Mouse (Mus musculus) adrenal gland, postnatal 4 days (tissue): ENCODE data around the gene Col8a1. TPM values are rescaled to one million over a fixed set of nuclear protein-coding genes. Genes with fewer than 3 reads are reported as not detected.
A peak's percentile ranks its signal among the peaks of the same experiment; 100 is the strongest.

Experiments used
- DNase-seq, 2 experiments: peaks; one replicate each; pipeline ENCODE4 v3.0.0; 2021 to 2022; ENCODE audit warnings: low spot score in 2 of 2, mixed read lengths in 2 of 2
- total RNA-seq, 2 experiments: library from RNA; stranded (reverse); gene quantifications; 2 replicates each; pipeline ENCODE4 v1.2.3; 2021

Col8a1 gene
- total RNA-seq, 2 experiments from 2014 or later: 2.8 to 3.5 TPM

DNA sequence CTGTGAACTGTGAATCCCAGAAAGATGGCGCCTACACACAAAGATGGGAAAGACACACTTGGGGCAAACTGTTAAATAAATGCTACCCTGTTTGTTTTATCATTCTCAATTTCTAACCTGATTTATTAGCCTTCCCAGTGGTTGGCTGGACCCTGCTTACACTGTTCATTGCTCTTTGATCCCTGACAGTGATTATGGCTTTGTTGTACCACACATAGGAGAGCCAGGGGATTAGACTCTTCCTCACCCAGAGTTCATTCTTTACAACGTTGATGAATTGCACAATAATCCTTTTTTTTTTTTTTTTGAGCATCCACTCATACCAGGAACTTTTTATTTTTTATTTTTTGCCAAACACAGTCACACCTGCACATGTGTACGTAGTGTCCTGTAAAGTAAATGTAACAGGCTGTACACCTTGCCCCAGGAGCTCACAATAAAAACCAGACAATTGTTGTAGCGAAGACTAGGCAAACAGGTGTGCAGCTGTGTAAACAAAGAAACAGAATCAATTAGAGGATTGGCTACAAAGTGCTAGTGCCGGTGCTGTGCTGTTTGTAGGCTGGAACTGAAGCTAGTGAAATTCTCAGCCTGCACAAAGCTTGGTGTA is 68.6 kb downstream of the Col8a1 start:
- DNase-seq: no peak

DNA sequence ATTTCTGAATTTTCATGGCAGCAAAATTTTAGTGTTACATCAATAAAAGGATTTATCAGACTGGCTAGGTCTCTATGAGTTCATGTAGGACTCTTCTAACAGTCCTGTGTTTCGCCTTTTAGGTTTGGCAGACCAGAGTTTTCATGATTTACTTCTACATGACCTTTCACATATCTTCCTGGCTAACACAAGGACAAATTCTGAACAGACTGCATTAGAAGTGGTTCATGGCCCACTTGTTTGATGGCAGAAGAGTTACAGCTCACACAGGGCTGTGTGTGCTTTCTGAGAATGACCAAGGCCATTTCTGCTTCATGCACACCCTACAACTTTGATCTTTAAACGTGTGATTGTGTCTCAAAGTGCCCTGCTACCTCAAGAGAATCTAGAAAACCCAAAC is 82.3 kb downstream of the Col8a1 start:
- DNase-seq: no peak

DNA sequence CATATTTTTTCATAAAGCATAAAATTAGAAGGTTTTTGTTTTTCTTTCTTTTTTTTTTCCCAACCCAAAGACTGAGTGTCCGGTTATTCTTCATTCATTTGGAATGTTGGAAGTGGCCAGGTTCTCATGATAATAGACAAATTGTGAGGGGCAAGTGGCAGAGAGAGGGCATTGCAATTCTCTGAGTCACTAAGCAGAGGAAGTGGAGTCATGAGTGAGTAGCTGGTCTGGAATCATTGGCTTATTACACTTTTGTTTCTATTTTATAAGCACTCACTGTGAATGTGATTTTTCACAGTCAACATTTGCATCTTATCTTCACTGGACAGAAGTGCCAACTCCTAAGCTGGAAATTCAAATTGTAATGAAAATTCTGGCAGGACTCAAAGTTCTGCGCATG is 82.9 kb downstream of the Col8a1 start:
- no peak for DNase-seq

DNA sequence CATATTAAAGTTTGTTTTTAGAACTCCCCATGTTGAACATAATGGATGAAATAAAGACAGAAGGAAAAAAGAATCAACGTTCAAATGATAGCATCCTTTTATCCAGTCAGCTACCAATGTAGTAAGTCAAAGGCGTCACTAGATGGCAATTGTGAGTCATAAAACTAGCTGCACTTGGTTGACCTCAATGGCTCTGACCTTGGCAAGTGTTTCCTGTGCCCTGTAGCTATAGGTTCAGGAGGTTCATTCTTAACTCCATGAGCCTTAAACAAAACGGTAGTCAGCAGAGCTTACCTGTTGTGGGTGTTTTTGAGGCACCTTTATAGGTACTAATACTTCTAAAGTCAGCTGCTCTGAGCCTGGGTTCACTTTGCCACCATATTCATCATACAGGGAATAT is 85.2 kb downstream of the Col8a1 start:
- DNase-seq: no peak

DNA sequence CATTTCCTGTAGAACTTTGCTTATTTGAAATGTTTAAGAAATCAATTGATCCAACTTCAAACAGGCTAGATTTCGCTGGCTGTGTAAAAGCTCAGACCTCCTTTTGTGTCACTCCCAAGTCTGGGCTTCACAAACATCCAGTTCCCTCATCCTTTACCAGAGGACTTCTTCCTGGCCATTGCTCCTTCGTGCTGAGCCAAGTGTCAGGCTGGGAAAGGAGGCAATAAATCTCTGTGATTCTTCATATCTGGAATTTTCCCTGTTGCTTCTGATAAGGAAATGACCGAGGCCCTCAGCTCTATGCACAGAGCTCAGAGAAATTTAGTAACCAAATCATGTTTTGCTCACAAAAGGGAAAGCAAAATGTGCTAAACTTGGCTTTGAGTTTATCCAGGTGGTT is 91.9 kb downstream of the Col8a1 start:
- DNase-seq: no peak

DNA sequence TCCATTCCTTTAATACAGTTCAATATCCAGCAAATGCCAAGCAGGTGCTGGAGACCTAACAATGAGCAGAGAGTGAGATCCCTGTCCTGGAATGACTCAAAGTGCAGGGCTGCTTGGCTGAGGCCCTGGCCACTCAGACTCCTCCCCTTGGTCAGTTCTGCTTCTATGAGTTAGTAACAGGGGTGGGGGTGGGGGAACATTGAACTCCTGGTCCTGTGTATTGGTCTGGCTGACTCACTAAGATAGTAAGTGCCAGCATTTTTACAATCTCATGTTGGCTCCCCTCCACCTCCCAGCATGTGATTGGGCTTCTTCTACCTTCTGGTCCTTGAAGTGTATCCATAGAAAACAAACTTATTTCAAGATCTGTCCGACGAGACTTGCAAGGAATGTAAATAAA is 104.6 kb downstream of the Col8a1 start:
- DNase-seq: no peak

DNA sequence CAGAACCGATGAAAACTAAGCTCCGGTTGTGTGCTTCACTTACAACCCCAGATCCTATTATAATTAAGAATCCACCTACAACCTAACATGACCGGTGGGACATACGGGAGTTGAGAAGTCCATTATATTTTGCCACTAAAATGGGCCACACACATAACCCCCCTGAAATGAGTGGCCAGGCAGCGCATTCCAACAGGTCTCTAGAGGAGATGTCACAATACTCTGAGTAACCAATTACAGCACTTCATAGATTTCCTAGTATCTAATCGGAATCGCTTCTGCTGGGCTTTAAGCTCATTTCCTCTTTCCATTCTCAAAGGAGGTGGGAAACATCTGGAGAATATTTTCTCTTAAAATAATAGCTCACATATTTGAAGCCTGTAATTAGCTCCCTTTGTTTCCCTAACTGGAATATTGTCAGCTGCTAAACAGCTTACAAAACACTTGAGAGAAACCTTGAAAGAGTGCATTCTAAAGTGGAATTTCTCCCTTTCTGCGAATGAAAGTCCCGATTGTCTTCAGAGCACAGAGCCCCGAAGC is 113.1 kb downstream of the Col8a1 start:
- no peak for DNase-seq

DNA sequence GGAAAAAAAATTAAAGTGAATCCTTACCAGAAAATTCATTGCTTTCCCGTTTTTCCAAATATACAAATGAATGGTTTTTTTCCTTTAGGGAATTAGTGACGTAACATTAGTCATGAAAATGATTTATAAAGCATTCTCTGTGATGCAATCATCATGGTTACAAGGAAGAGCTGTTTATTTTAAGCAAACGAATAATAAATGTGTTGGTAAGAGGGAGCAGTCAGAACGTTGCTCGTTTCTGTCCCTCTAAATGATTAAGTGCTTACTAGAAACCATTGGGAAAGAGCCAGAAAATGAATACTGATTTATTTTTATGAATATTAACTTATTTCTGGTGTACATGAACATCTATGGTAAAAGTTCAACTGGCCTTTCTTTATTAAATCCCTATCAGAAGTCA is 119.8 kb downstream of the Col8a1 start:
- DNase-seq: no peak

DNA sequence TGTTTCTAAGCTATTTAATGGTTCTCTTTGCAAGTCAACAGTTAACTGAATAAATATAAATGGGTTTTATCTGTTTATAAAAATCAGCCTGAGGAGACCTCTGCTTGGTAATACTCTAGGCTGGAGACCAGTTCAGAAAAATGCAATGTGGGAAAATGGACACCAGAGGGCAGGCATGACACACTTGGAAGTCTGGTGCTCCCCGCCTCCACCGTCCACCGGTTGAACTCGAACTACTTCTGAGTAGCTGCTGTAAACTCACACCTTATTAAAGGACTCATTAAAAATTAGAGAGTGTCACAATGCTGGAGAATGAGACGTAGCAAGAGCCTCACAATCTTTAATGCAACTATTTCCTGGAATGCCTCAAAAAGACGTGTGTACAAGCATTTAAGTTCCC is 120.3 kb downstream of the Col8a1 start:
- peak; percentile 28 to 42 for DNase-seq

DNA sequence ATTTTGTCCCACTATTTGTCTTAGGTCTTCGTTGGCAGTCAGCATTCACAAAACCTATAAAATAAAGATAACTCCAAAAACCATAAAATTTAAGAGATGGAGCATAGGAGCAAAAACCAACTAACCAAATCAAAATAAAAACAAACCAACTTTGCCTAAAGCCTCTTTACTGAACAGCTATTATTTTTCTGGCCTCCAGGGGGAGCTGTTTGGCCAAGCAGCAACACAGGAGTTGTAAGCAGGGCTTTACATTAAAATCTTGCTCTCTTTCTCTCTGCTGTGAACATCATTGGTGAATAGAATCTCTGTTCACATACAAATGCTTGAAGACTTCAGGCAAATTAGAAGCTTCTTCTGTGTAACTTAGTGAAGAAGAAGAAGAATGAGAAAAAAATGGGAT is 142.8 kb downstream of the Col8a1 start:
- DNase-seq: no peak

DNA sequence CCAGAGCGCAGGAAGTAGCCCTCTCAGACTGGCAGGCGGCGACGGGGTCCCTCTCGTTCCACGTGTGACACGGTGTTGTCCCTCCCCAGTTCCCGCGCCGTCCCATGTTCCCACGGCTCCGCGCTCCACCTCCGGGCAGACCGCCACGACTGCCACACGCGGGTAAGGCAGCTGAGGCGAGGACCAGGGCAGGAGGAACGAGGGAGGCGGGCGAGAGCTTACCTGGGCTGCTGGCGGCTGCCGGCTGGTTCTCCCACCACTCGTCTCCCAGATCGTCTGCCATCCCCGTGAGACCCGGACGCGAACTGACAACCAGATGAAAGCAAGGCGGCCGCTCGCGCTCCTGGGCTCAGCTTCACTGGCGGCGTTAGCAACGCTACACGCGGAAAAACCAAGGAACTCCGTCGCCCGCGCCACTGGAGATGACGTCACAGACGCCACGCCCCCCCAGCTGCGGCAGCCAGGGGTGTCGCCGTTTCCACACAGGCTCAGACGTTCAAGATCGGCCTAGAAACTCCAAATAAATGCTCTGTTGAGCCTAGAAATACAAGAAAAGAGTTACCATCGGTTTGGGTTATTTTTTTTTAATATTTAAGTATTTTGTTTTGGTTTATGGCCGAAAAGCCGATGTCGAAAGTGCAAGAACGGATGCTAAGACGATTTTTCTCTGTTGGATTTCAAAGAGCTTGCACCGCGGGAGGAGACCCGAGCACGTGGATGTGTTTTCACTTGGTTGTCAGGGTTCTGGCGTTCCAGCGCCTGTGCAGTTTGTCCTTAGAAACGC is 147.9 kb downstream of the Col8a1 start, which contains the start of gene Cmss1:
Gene Cmss1, minus strand, starts transcription at position 421 of the 784 bp plus-strand sequence.
- peak; percentile 59 to 64 for DNase-seq

DNA sequence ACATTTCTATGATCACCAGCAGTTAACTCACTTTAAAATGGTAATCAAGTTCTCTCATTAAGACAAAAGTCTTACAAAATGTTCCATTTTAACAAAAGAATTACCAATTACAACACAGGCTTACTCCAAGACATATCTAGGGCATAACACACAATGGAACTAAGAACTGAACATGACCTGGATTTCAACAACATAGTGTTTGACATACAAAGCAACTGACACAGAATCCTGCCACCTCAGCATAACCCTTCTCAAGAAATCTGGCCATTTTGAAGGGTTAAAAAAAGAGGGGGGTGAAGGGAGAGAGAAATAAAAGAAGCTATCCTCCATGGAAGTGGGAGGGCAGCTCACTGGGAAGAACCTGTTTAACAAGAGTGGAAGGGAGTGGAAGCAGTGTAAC is 153.5 kb downstream of the Col8a1 start:
- no peak for DNase-seq

DNA sequence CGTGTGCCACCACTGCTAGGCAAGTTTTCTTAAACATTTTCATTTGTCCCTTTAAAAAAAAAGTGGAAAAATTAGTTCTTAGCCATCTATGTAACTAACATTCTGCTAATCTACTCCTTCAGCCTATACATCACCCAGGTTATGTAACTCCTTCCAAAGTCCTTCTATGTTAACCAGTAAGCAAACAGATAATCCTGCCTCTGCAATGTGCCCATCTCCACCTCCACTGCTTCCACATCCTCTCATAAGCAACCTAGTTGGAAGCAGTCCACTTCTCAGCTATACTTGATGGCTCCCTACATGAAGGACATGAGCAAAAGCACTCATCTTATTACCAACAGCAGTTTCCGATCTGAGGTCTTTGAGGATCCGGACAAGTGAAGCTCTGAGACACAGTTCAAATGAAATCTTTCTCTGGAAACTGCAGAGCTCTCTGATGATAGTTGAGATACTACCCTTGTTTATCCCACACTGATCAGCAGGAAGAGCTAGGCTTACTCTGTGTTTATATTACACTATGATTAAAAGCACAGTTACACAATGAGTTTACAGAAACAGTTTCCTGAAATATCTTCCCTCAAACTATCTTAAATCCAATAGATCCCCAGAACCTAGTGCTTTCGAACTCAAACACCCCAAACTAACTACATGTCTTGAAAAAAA is 157.1 kb downstream of the Col8a1 start:
- DNase-seq: no peak

DNA sequence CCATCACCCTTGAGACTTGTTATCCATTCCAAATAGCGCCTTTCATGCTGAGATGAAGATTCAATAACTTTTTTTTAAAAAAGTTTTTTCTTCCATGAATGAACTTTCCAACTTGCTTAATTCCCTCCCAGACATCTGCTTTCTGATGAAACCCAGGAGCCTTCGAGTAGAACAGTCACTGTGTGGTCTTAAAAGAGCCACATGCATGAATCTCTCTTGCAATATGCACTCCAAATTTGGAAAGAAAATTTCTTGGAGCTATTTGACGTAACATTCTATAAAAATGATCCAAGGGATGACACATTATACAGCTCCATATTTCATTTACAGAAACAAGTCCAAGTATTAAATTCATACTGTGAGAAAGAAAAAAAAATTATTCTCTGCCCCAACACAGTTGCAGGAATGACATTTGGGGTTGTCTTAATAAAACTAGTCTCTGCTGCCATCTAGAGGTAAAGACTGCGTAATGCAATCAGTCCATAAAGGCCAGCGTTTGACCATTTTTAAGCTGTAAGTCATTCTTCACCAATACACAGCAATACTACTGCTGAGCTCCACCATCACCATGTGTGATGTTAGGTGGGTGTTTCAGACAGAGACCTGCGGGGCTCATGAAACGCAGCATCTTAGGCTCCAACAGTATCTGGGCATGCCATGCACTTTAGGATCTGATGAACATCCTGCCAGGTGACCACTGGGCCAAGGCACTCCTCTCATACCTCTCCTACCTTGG is 160.9 kb downstream of the Col8a1 start:
- no peak for DNase-seq

DNA sequence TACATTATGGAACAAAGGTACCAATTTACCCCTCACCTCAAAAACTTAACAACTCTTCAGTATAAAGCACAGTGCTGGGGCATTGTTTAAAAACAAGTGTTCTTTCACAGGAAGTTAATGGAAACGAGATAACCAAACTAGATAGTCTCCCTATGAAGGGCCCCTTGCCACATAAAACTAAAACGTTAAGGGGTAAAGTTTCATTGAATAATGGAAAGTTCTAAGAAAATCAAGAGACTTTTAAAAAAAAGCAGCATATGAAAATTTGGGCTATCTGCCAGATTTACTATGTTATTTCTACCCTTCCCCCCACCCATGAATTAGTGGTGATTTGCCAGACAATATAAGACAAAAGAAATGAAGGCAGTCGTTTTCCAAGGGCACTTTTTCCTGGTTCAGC is 169.3 kb downstream of the Col8a1 start:
- DNase-seq: no peak

DNA sequence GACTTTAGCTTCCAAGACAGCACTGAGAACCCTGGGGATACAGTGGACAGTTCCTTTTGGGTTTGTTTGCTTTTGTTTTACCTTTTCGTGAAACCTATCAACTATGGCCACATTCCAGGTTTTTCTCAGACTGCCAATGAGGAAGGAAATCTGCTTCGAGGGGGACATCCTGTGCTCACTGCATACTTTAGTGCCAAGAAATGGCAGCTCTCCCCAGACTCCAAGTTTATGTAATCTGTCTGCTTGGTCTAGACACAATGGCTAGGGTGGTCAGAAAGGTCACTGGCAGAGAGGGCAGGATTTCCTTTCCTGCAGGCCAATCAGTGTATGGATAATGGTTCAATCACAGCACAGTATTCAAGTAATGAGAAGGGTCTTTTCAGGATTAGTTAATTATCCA is 172.5 kb downstream of the Col8a1 start:
- DNase-seq: no peak

DNA sequence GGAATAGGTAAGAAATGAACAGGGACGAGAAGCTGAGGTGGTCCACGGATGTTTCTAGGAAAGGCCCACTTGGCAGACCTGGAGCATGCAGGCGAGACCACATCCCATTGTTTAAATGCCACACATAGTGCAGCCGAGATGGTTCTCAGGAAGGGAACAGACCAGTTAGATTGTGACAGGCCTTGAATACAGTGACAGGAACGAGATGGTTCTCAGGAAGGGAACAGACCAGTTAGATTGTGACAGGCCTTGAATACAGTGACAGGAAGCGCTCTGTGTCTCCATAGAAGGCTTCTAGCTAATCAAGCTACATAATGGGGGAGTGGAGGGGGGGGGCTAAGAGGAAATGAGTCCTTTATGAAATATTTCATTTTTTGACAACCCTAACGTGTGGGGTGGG is 174.5 kb downstream of the Col8a1 start:
- DNase-seq: no peak

DNA sequence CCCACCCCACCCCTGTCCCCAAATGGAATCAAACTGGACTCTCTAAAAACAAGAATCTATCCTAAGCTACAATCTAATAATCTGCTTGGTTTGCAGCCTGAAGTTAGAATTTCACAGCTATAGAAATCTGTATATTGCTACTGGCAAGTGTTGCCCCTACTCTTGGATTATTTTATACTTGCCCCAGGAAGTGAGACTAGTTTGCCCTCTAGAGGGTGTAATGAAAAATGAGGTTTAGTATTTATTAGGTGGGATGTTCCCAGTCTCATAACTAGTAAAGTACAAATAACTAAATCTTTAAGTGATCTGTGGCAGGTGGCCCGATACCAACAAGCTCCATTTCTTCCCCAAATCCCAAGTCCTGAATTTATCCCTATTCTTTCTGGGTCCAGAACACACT is 177.0 kb downstream of the Col8a1 start:
- no peak for DNase-seq

DNA sequence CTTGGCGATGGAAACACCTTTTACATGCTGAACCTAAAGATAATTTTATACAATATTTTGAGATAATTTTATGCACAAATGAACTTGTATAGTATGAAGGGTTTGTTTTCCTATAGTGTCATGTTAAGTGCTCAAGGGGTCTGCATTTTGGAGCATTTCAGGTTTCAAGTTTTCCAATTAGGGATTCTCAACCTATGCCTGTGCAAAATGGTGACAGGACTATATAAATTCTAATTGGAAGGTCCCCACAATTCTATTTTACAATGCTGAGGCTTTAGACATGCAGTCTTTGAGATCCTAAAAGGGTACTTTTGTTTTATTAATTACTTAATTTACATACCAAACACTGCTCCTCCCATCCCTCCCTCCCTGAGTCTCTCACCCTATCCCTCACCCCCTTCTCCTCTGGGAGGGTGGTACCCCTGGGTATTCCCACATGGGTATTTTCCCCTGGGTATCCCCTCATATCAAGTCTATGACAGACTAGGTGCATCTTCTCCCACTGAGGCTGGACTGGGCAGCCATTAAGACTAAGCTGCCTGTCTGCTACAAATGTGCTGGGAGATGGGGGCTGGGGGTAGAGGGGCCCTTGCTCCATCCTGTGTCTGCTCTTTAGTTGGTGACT is 178.7 kb downstream of the Col8a1 start:
- DNase-seq: no peak
